Mouse (Mus musculus): Measurements from ENCODE around the gene Lmx1b.

Lmx1b gene

GRCm38 (mm10) chr2:33544203-33544762 is 96.0 kb downstream of the Lmx1b start:
- no peak for DNase-seq (ENCODE audit: low read depth in 2 of 2, low spot score in 2 of 2)

GRCm38 (mm10) chr2:33543429-33544202 is 96.7 kb downstream of the Lmx1b start:
- DNase-seq (ENCODE audit: low read depth in 2 of 2, low spot score in 2 of 2) = peak in 1 of 2 experiments; percentile 19

GRCm38 (mm10) chr2:33542696-33543428 is 97.4 kb downstream of the Lmx1b start:
- DNase-seq (ENCODE audit: low read depth in 2 of 2, low spot score in 2 of 2) = peak in 1 of 2 experiments; percentile 62

- no peak for DNase-seq (ENCODE audit: low read depth in 2 of 2, low spot score in 2 of 2)
Observed at GRCm38 (mm10) chr2:33525274-33526055, 114.8 kb downstream of the Lmx1b start.

GRCm38 (mm10) chr2:33515856-33516255 is 124.5 kb downstream of the Lmx1b start:
- no peak for DNase-seq (ENCODE audit: low read depth in 2 of 2, low spot score in 2 of 2)

- DNase-seq (ENCODE audit: low read depth in 2 of 2, low spot score in 2 of 2) = no peak
Observed at GRCm38 (mm10) chr2:33515431-33515830, 124.9 kb downstream of the Lmx1b start.

Measured in CD8-positive naive resting alpha-beta T cell, adult 2 months (primary cell).